Mouse (Mus musculus) right cerebral cortex, postnatal 4 days (tissue): ENCODE data around the gene Il1r2.
A peak's percentile ranks its signal among the peaks of the same experiment; 100 is the strongest.

Source experiments
- DNase-seq: peaks from one replicate; pipeline ENCODE4 v3.0.0-alpha.2; 2022

The Il1r2 gene

DNA sequence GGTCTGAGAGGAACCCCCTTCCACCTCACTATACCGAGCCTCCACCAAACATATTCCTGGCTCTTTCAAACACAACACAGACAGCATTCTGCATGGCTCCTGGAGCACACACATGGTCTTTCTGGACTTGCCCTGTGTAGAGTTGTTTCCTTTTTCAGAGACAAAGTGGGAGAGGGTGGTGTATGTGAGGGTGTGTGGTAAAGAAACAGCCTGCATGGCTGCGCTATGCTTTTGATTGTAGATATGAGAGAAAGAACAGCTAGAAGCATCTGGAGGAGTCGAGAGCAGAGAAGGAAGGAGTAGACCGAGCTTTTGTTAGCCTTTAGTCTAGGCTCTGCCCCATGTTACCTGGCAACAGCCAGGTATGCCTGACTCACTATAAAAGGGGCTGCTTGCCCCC is 10.5 kb upstream of the Il1r2 start:
- no peak for DNase-seq

DNA sequence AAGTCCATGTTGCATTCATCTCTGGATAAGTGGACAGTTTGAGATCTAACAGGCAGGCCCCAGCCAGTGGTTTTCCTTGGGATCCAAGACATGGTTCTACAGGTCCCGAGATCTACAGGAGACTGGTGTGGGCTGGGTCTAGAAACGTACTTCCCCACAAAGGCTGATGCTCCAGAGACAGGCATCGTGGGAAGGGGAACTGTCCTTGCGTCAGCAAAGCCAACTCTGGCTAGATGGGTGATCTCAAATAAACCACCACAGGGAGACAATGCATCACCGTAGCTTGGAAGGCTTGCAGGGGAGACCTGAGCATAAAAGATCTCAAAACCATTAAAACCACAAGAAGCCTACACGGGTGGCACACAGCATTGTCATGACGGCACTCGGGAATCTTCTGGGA is 9.4 kb upstream of the Il1r2 start:
- no peak for DNase-seq

DNA sequence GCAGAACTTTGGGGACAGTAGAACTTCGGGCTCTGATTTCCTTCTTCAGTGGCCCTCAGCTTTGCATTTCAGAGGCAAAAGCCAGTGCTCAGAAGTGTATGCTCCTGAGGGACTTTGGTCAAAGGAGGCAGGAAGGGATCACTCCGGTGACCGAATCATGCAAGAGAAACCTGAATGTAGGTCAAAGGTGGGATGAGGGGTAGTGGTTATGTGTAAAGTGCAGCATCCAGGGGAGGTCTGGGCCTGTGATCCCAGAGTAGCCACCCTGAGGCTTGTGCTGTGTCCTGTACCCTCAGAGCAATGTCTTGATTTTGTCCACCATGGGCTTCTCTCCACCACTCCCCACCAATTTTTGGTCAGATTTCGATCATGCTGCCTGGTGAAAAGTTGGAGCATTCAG is 1.3 kb upstream of the Il1r2 start:
- DNase-seq, result no peak

DNA sequence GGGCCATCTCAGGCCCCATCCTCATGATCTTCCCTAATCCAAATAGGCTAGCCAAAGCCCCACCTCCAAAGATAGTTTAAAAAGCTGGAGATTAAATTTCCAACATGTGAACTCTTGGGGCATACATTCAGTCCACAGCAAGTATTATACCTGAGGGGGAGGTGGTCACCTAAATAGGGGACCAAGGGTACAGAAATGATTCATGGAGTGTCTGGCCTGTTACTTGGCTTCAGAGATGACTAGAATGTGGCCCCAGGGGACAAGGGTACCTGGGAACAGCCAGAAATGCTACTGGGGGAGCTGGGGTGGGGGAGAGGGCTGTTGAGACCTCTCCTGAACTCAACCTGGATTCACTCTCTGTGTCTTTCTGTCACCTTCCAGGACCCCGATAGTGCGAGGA is 3.4 kb downstream of the Il1r2 start:
- no peak for DNase-seq

DNA sequence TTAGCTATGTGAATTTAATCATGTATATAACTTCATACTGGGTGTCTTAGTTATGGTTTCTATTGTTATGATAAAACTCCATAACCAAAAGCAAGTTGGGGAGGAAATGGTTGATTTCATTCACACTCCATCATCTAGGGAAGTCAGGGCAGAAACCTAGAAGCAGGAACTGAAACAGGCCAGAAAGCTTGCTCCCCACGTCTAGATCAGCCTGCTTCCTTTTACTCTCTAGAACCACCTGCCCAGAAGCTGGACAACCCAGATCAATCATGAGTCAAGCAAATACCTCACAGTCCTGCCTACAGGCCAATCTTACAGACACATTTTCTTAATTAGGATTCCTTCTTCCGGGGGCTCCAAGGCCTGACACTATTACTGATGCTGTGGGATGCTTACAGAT is 7.2 kb downstream of the Il1r2 start:
- DNase-seq, result no peak

DNA sequence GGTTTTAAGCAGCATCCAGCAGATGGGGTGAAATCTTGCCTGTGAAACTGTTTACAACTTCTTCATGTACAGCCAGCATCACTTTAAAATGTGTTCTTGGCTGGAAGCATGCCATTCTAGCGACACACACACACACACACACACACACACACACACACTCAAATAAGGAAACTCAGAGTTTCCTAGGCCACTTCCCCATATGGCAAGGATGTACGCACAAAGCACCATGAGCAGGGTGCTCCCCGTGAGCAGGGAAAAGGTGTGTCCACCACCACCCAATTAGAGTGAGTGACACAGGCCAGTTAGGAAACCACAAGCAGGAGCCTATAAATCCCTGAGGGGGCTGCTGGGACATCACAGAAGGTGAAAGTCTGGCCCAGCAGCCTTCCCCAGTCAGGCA is 10.5 kb downstream of the Il1r2 start:
- DNase-seq, result peak; percentile 12

DNA sequence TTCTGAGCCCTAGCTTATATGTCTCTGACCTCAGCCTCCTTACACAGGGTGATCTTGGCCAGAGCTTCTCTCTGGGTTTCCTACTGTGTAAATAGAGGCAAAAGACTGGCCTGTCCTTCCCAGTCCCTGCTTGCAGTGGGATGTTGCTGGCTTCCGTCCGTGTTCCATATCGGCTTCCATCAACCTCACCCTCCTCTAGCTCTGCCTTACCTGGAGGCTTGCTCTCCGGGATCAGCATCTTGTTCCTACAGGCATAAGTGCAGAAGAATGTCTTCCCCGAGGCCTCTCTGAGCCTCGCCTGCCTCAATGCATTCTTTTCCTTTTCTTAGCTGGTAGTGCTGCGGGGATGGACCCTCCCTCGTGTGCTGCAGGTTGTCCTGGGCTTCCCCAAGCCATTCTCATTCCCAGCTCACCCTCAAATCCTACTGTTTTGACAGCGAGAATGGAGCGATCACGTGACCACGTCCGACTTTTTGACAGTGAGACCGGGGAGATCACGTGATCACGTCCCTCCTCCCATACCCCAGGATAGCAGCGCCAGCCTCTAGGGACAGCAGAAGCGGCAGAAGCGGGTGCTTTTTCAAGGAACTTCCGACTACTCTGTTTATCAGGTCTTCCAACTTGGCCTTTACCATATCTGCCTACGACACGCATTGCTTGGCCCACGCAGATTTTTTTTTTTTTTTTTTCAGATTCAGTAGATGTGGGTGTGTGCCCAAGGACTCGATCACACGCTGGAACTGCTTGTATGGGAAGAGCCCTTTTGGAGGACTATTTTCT is 11.7 kb downstream of the Il1r2 start:
- DNase-seq, result peak; percentile 68

DNA sequence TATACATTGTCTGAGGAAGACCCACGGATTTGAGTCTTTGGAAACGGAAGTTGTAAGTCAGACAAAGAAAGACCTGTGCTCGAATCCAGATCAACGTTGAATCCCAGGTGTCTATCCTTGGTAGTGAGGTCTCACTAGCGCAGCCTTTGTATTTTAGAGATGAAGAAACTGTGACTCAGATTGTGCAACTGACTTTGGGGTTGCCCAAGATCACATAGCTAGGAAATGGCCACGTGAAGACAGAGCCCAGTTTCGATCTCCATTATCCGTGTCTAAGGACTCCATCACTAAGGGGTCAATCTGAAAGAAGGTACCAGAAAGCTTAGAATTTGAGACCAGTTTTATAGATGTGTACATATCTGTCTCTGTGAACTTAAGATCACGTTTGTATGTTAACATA is 17.3 kb downstream of the Il1r2 start:
- DNase-seq, result no peak

DNA sequence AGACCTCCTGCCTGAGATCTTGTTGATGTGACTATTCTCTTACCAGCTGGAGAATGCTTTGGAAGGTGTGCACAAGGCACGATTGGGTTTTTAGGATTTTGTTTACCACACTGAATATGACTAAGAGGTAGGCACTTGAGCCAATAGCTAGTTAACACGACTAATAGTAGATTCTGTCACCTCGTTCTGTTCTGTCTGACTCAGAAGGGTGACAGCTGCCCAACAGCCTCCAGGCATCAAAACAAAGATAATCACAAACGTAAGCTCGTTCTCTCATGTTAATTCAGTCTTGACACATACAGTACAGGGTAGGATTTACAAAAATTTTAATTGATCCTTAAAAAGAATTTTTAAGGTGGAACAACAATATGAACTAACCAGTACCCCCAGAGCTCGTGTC is 18.7 kb downstream of the Il1r2 start:
- no peak for DNase-seq

DNA sequence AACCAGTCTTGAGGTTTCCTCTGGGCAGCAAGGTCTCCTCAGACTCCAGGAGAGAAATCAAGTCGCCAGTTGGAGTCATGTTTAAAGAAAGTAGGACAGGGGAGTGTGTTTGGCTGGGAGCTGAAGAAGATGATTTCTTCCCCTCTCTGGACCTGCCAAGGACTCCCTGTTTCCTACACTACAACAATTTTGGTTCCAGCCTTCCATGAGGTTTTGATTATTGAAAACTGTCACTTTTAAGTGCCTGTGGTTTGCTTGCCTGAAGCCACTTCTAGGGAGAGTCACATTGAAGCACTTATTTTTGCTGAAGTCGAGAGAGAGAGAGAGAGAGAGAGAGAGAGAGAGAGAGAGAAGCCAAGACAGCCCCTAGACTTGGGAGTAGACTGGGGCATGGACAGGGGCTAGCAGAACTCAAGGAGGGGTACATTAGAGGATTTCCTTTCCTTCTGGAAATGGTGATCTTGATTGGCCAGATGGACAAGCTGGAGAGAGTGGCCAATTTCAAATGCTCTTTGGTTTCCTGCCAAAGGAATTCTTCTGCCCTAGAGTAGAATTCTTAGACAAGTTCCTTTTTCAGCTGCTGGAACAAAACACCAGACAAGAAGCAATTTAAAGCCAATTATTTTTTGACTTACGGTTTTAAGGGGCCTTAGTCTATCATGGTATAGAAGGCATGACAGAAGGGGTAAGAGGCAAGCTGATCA is 20.9 kb downstream of the Il1r2 start:
- no peak for DNase-seq

DNA sequence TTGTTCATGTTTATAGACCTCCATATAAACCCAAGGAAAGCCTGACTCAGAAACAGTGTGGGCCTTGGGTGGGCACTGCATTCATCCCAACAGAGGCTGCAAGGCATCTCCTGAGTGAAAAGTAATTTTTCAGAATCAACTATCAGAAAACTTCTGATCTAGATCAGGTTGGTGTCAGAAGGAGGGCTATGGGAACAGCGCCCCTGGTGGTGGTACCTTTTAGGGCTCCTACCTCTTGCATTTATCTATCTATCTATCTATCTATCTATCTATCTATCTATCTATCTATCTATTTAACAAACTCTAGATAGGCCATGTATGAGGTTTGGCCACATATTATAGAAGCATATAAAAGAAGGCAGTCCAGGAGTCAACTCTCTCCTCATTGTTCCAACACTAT is 21.7 kb downstream of the Il1r2 start:
- no peak for DNase-seq

DNA sequence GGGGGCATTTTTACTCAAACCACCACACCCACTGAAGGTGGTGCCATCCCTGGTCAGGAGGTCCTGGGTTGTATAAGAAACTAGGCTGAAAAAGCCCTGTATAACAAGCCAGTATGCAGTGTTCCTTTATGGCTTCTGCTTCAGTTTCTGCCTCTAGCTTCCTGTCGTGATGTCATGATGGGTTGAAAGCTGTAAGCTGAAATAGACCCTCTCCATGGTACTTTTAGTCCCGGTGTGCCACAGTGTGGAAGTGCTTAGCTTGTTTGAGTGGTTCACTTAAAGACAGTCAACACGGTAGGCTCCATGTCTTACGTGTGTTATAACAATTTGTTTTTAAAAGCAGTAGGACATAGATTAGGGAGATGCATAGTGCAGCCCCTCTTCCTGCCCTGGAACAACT is 32.4 kb downstream of the Il1r2 start:
- no peak for DNase-seq

DNA sequence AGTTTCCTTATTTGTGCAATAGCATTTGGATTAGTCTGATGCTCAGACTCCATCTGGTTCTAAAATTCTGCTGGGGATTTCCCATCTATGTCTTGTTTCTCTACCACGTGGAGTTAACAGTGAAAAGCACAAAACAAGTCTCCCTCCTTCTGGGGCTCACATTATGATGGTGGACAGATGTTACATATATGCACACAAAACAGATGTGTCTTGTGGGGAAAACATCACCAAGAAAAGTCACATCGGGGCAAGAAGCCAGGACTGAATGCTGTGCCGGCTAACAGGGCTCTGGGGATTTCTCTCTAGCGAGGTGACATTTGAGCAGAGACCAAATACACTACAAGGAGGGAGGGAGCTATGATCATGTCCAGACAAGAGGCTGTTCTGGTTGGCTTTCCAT is 32.8 kb downstream of the Il1r2 start:
- DNase-seq, result no peak

DNA sequence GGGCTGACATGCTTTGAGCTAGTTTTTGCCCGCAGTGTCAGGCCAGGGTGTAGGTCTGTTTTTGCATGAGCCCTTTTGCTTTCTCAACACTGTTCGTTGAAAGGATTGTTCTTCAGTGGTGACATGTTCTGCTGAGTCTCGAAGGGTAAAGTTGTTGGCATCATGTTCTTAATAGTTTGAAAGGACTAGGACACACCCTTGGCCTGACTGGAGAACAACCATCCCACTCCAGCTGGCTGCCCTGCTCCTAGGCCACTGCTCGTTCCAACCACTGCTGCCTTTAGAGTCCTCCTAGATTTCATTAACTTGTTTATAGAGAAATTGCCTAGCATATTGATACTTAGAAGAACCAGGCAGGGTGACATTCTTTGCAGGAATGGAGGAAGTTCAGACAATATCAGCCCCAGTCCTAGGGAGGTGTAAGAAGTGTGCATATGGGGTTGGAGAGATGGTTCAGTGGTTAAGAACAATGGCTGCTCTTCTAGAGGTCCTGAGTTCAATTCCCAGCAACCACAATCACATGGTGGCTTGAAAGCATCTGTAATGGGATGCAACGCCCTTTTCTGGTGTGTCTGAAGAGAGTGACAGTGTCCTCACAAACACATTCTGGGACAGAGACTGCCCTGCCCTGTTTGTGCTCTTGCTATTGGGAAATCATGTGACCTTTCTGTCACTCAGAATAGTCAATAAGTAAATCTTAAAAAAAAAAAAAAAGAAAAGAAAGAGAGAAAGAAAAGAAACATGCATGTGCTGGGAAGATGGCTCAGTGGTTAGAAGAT is 34.3 kb downstream of the Il1r2 start:
- DNase-seq, result no peak

DNA sequence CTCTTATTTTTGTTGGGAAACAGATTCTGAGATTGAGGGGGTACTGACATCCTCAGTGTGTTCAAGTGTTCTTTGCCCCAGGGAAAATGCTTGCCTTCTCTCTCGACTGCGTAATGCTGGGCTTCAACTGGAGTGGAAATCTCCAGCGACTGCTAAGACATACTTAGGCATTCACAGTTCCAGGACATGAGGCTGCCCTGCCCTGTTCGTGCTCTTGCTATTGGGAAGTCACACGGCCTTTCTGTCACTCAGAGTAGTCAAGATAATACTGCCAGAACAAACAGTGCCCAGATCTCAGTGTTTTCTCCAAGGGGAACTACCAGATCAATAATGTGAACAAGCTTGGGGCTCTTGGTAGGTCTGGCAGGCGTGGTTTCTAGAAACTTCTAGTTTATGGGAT is 35.9 kb downstream of the Il1r2 start:
- DNase-seq, result no peak

DNA sequence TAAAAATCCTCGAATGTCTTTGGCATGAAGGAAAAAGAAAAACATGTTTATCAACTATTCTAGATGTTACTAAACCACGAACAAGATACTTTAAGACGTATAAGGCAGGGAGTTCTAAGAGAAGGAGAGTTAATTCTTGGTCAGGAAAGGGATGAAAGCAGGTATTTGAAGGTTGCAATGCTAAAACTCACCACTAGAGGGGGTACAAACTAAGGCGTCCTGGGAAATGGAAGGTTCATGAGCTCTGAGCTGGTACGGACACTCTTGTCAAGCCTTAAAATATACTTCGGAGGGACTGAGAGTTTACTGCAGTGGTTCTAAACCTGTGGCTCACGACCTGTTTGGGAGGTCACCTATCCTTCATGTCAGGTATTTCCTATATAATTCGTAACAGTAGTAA is 41.4 kb downstream of the Il1r2 start:
- DNase-seq, result no peak

DNA sequence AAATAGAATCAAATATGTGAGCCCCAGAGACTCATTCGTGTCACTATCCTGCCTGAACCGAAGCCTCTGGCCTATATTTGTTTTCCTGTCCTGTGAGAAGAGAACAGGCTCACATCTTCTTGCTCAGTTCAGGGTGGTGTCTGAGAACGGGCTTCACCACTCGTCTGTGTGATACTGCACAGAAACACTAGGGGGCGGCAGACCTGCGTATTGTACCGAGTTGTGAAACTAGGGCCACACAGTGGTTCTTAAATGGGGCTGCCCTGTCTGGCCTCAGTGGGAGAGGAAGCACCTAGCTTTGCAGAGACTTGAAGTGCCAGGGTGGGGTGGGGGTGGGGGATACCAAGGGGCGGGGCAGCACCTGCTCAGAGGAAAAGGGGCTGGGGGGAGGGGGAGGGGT is 42.5 kb downstream of the Il1r2 start:
- peak; percentile 80 for DNase-seq

DNA sequence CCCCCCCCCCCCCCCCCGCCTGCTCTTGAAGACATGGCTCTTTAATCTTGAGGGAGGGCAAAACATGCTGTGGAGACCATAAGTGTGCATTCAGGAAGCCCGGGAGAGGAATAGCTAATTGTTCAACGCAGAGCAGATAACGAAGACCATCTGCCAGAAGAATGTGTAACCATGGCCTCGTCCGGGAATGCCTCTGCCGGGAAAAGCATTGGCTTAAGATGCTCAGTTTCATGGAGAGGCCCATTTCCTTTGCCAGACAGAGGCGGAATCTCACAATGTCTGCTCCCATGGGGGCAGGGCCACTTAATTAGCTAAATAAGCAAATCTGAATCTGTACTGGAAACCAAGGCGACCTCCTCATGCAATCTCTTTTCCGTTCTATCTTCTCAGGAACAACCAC is 43.7 kb downstream of the Il1r2 start:
- no peak for DNase-seq

DNA sequence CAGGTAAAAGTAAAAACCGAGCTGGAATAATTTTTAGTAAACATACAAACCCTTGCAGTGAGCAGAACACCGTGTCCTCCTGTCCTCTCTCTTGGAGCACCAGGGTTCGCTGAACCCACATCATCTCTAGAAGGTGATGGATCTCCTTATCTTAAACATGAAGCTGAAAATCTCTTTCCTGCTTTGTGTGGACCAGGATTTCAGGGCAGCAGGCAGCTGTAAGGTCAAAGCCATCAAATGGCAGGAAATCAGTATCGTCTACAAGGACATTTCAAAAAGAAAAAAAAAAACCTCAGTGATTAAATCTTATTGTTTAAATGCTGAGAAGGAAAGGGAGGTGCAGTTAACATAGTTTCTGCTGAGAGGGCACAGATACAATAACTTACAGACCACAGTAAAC is 50.4 kb downstream of the Il1r2 start:
- no peak for DNase-seq

DNA sequence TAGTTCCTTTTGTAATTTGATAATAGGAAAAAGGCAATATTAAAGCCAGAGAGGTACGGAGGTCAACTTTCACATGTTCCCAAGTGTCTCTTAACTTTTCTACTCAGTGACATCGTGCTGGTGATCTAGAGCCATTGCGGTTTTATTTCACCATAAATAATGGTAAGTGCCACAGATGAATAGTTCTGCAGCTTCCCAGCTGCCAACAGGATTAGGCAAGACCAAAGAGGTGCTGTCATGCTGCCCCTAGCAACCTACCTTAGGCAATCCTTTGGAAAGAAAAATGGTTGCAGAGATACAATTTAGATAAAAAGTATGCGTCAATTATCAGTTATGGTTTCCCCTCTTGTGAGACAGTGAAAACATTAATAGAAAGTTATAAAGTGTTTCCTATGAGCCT is 54.6 kb downstream of the Il1r2 start:
- no peak for DNase-seq

DNA sequence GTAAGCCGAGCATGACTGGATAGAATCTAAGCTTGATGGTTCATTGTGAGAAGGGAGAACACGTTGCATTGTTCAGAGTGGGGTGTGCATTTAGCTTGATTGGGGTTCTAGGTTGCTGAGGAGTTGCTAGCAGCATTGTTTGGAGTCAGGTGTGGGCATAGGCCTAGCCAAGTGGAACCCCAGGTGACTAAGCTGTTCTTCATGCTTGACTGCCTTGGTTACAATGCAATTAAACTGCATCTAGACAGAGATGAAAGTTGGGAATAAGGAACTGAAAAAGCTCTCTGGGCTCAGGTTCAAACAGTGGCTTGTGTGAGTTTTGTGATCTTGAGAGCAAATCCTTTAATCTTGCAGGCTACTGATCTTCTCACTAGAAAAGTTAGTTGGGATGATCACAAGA is 55.4 kb downstream of the Il1r2 start:
- DNase-seq, result no peak

DNA sequence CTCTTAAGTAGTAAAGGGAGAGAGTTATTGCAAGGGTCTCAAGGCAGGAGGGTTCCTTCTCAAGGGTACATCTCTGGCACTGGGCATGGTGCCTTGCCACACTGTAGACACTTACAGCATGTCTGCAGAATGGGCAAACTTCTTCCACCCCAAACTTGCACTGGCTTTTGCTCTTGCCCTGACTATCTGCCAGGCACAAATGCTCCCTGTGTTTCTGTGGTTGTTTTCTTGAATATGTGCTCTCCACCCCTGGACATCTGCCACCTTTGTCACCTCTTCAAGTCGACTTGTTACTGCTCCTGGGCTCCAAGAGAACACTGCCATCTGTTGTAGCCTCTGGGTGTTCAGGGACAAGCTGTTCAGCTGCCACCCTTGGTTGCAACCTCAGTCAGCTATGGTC is 57.8 kb downstream of the Il1r2 start:
- no peak for DNase-seq

DNA sequence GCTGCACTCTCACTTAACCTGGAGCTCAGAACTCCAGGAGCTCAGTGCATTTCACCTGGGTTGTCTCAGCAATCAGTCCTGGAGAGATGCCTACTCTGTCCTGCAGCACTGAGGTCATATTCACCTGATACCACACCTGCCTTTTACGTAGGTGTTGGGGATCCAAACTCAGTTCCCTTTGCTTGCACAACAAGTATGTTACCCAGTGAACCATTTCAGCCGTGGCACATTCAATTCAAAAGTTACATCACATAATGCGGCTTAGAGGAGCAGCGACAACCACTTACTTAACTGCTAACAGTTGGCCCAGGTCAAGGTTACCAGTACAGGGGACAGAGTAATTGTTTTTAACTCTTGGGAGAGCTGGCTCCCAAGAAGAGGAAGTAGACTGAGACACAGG is 58.8 kb downstream of the Il1r2 start:
- DNase-seq, result no peak

DNA sequence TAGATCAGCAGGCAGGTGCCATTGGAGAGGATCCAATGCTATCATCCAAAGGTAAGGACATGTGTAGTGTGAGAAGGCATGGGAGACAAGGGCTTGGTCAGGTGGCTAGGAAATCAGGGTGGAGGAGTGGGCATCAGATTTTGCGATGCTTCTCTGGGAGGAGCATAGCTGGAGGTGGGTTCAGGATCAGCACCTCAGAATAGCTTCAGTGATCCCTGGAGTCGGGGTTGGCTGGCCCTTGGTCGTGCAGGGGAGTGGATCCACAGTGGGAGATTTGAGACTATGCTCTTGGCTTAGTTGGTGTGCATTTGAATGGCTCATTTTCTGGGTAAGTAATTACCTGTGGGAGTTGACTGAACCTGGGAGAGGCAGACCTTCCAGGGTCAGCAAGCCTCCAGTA is 59.7 kb downstream of the Il1r2 start:
- no peak for DNase-seq
